Comparison of ENCODE assay signal across 15 mouse cellular contexts in the genomic region with DNA sequence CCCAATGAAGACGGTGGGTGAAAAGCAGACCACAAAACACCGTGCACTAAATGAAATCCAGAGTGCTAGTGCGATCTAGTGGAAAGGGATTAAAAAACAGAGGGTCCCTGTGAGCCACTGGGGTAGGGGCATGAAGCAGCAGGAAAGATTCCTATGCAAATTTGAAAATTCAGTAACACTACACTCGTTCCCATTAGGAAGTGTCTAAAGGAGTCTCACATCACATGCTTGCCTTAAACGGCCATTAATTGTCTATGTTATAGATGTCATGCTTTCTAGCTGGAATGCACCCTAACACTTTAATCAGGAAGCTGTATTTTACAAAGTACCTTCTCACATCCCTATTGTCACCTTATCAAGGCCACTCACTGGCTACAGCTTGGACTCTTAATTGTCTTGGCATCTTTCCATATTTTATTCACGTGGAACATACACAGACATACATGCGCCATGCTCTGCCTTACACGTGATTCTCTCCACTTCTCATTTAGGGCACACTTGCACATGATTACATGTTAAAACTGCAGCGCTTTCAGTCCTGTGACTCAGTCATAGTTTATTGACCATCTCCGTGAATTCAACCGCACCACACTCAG. TPM values are rescaled to one million over a fixed set of nuclear protein-coding genes. Genes with fewer than 3 reads are reported as not detected.
DNase-seq lines count a peak whose midpoint lies in the region; ATAC-seq and TF ChIP-seq lines count a peak whose summit lies in the region.
"Had no signal": no experiment of that assay in that cellular context is flagged by ENCODE, and none has a peak within 500 bp of the region (broad histone marks: within the 10 kb centered on the region; RNA-seq: fewer than 3 reads in every experiment).

No protein-coding gene starts in this region.

- 0 out of 2 replicates have a peak, but pooled peaks have one; percentile 22 for ATAC-seq in heart, embryonic 12.5 days (ENCODE audit: insufficient number of reproducible peaks, low FRiP score)
- ATAC-seq in forebrain, embryonic 11.5 days (replicated peaks; ENCODE audit: low FRiP score), result peak; percentile 62
- peak; percentile 69 for ATAC-seq in hindbrain, postnatal 0 days
- ATAC-seq: activated CD4-positive, CD25-positive, alpha-beta regulatory T cell, adult 4 months; intestine, postnatal 0 days had no signal

- no peak overlapping the region for H3K27ac ChIP-seq in heart, embryonic 12.5 days (ENCODE audit: poor library complexity, severe bottlenecking)
- H3K27ac ChIP-seq in forebrain, embryonic 11.5 days (ENCODE audit: low read depth, low read length), result no peak overlapping the region
- H3K27ac ChIP-seq in hindbrain, postnatal 0 days, result no peak overlapping the region
- H3K27ac ChIP-seq: liver, embryonic 14.5 days had no signal

- 44% methylated on average over 11 of the region's 11 CpGs for WGBS in heart, embryonic 12.5 days
- 26% methylated on average over 11 of the region's 11 CpGs for WGBS in forebrain, embryonic 11.5 days
- 32% methylated on average over 11 of the region's 11 CpGs for WGBS in hindbrain, postnatal 0 days

- H3K9me3 ChIP-seq in heart, embryonic 12.5 days (replicated peaks), result no peaks in the 10 kb centered on the region
- no peaks in the 10 kb centered on the region for H3K9me3 ChIP-seq in forebrain, embryonic 11.5 days (ENCODE audit: control insufficient read depth, low read length)
- no peaks in the 10 kb centered on the region for H3K9me3 ChIP-seq in hindbrain, postnatal 0 days (ENCODE audit: low read length)

- H3K9ac ChIP-seq in heart, embryonic 12.5 days, result no peak overlapping the region
- H3K9ac ChIP-seq in forebrain, embryonic 11.5 days (ENCODE audit: low read length), result peak overlapping the region; percentile 1
- H3K9ac ChIP-seq in hindbrain, postnatal 0 days (replicated peaks; ENCODE audit: low read length), result no peak overlapping the region
- H3K9ac ChIP-seq: liver, embryonic 14.5 days had no signal

- intact Hi-C loops in heart, postnatal 10 days (cut with DNase I), result no loop called here

- no peaks in the 10 kb centered on the region for H3K27me3 ChIP-seq in heart, embryonic 12.5 days (replicated peaks)
- no peaks in the 10 kb centered on the region for H3K27me3 ChIP-seq in forebrain, embryonic 11.5 days (ENCODE audit: control insufficient read depth, insufficient read depth, low read length)
- no peaks in the 10 kb centered on the region for H3K27me3 ChIP-seq in hindbrain, postnatal 0 days (ENCODE audit: insufficient read depth, low read length)

- no peak for DNase-seq in heart, postnatal 10 days
- no peak for DNase-seq in forebrain, embryonic 11.5 days (ENCODE audit: low spot score)
- DNase-seq in hindbrain, postnatal 0 days (ENCODE audit: low spot score), result no peak
- peak; percentile 12 for DNase-seq in neural tube, embryonic 10.5 days (ENCODE audit: extremely low spot score, low spot score)
- no peak for DNase-seq in left cerebral cortex, adult 18-20 months (ENCODE audit: low spot score in 2 of 2)
- DNase-seq in thymus, adult 18-20 months, result no peak
- no peak for DNase-seq in cerebellum, adult 9-10 months
- DNase-seq: cerebellum, postnatal 14 days; lung, postnatal 36 days; thymus, postnatal 36 days had no signal

- TF ChIP-seq CTCF in hindbrain, postnatal 0 days (IDR thresholded peaks at IDR 0.05; ENCODE audit: low read depth), result no peak

- H3K4me2 ChIP-seq in heart, embryonic 12.5 days, result peak overlapping the region; percentile 25
- H3K4me2 ChIP-seq in forebrain, embryonic 11.5 days (ENCODE audit: low read depth, low read length, severe bottlenecking), result peak overlapping the region; percentile 18; the same call in 1 of the 2 replicates
- H3K4me2 ChIP-seq in hindbrain, postnatal 0 days (ENCODE audit: low read depth, low read length), result no peak overlapping the region

- peaks cover 46% of the 10 kb centered on the region for H3K4me1 ChIP-seq in heart, embryonic 12.5 days (replicated peaks)
- peaks cover 22% of the 10 kb centered on the region; the same call in 1 of the 2 replicates for H3K4me1 ChIP-seq in forebrain, embryonic 11.5 days (replicated peaks; ENCODE audit: control insufficient read depth, insufficient read depth, low read length)
- no peaks in the 10 kb centered on the region for H3K4me1 ChIP-seq in hindbrain, postnatal 0 days (ENCODE audit: insufficient read depth, low read length)

- no peaks in the 10 kb centered on the region for H3K36me3 ChIP-seq in heart, embryonic 12.5 days
- H3K36me3 ChIP-seq in forebrain, embryonic 11.5 days (ENCODE audit: control insufficient read depth, insufficient read depth, low read length), result no peaks in the 10 kb centered on the region
- no peaks in the 10 kb centered on the region for H3K36me3 ChIP-seq in hindbrain, postnatal 0 days (ENCODE audit: insufficient read depth, low read length)

- no peak overlapping the region for H3K4me3 ChIP-seq in heart, embryonic 12.5 days
- no peak overlapping the region for H3K4me3 ChIP-seq in forebrain, embryonic 11.5 days (ENCODE audit: low read depth, low read length)
- no peak overlapping the region for H3K4me3 ChIP-seq in hindbrain, postnatal 0 days (ENCODE audit: low read length)

RNA-seq across cellular contexts. Expression of a gene that starts 8.9 kb away (rescaled TPM):
- 60.6 and 62.2 TPM in 2 replicates for polyA plus RNA-seq in heart, embryonic 12.5 days (2016; fragmentation: Nextera tagmentation; extraction: Ambion mirVana)
- 10 to 100 TPM; 41.2 to 44.4 TPM for total RNA-seq in heart, postnatal 10 days (2021)
- 57.1 and 59.3 TPM in 2 replicates for polyA plus RNA-seq in forebrain, embryonic 11.5 days (2014; fragmentation: Nextera tagmentation; extraction: Ambion mirVana)
- 25.5 and 29.7 TPM in 2 replicates for total RNA-seq in hindbrain, postnatal 0 days (2014; rRNA removed)
- 46.2 and 51.3 TPM in 2 replicates for polyA plus RNA-seq in hindbrain, postnatal 0 days (2015; fragmentation: Nextera tagmentation; extraction: Ambion mirVana)
- total RNA-seq in left cerebral cortex, adult 18-20 months (2021), result 10 to 100 TPM; 34.0 TPM
- total RNA-seq: MEL had no signal

RNA-seq across cellular contexts. Expression of a gene that starts 9.0 kb away (rescaled TPM):
- polyA plus RNA-seq in heart, embryonic 12.5 days (2016; fragmentation: Nextera tagmentation; extraction: Ambion mirVana), result 4.1 and 4.2 TPM in 2 replicates
- total RNA-seq in heart, postnatal 10 days (2021), result 1 to 10 TPM; 3.5 to 3.7 TPM
- 17.5 and 19.0 TPM in 2 replicates for polyA plus RNA-seq in forebrain, embryonic 11.5 days (2014; fragmentation: Nextera tagmentation; extraction: Ambion mirVana)
- 58.1 and 59.6 TPM in 2 replicates for total RNA-seq in hindbrain, postnatal 0 days (2014; rRNA removed)
- polyA plus RNA-seq in hindbrain, postnatal 0 days (2015; fragmentation: Nextera tagmentation; extraction: Ambion mirVana), result 3.9 and 4.0 TPM in 2 replicates
- 10 to 100 TPM; 11.6 to 13.7 TPM for total RNA-seq in left cerebral cortex, adult 18-20 months (2021)
- total RNA-seq: MEL had no signal
